In genomic region chr14:52414273-52414672, GRCm38 (mm10) we compare ENCODE assay signal across 18 mouse cellular contexts. TPM values are rescaled to one million over a fixed set of nuclear protein-coding genes. Genes with fewer than 3 reads are reported as not detected.
DNase-seq lines count a peak whose midpoint lies in the region.
"Had no signal": no experiment of that assay in that cellular context is flagged by ENCODE, and none has a peak within 500 bp of the region (broad histone marks: within the 10 kb centered on the region; RNA-seq: fewer than 3 reads in every experiment).

Olfr1510 (minus strand) TSS chr14:52414373.

- peak; percentile 59 for DNase-seq in heart, adult 11 months
- DNase-seq in heart, adult 18-20 months: no peak
- DNase-seq: adrenal gland, adult 2 months; adrenal gland, adult 8-10 months; adrenal gland, postnatal 10 days; adrenal gland, postnatal 14 days; adrenal gland, postnatal 25 days; adrenal gland, postnatal 36 days; B cell, adult 2 months; cerebellum, adult 11 months; cerebellum, adult 11-12 months; cerebellum, adult 18-20 months; cerebellum, adult 2 months had no signal

RNA-seq across cellular contexts. Expression of gene Olfr1510, which starts in this region (rescaled TPM):
- not detected for total RNA-seq in heart, adult 18-20 months (2021)
- total RNA-seq: adrenal gland, adult 18-20 months; adrenal gland, adult 2 months; adrenal gland, adult 8-10 months; adrenal gland, postnatal 10 days; adrenal gland, postnatal 14 days; adrenal gland, postnatal 25 days; adrenal gland, postnatal 36 days; adrenal gland, postnatal 4 days; CH12.LX; ES-E14; MEL had no signal
